Mouse (Mus musculus): ENCODE measurements at regions not wholly inside any gene's neighbourhood (a gene's known extent, or its start where the extent isn't known, plus 50 kb on each side); places are given as distances from the start of the nearest gene placed in this dataset.

DNA sequence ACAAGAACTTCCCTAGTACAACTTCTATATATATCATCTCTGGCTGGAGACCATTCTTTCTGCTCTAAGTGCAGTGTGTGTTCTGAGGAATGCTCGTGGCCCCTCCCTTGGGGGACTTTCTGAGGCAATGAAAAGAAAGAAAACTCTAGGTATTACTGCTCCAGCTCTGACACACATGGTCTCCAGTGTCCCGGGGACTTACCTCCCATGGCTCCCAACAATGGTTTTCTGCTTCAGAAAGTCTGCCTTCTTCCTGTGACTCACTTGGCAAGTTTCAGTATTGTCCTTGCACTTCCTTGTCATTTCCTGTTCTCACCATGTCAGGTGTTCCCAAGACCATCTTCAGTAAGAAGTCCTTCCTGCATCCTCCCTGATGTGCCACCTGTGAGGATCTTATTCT is 65.7 kb upstream of the Il6 start:
- no peak for DNase-seq (ENCODE audit: low spot score)
- H3K27me3 ChIP-seq (ENCODE audit: insufficient read depth, poor library complexity, severe bottlenecking), result no peaks in the 10 kb centered on the region
- no peaks in the 10 kb centered on the region for H3K9me3 ChIP-seq
- no peaks in the 10 kb centered on the region for H3K36me3 ChIP-seq
- no peak overlapping the region for H3K4me3 ChIP-seq
- H3K27ac ChIP-seq, result no peak overlapping the region
- peaks cover 14% of the 10 kb centered on the region; the same call in 1 of the 2 replicates for H3K4me1 ChIP-seq
- WGBS, result 57% methylated on average over 2 of the region's 2 CpGs

DNA sequence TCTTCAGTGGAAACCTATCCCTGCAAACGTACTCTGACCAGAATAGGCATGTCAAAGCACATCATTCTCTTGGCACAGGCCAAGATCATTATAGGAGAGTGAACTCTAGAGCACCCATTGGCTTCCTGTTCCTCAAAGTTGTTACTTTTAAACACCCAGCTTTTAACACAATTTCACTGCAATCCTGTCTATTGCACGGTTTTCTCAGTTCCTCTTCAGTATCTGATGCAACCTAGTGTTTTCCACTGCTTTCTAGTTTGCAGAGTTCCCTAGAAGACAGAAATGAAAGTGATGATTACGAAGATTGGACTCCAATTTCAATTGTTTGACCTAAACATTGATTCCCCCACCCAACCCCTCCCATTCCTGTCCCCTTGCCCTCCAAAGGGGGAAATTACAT is 64.8 kb upstream of the Il6 start:
- peaks cover 14% of the 10 kb centered on the region; the same call in 1 of the 2 replicates for H3K4me1 ChIP-seq
- H3K9me3 ChIP-seq, result no peaks in the 10 kb centered on the region
- DNase-seq (ENCODE audit: low spot score), result no peak
- 73% methylated on average over 3 of the region's 3 CpGs for WGBS
- H3K4me3 ChIP-seq, result no peak overlapping the region
- no peaks in the 10 kb centered on the region for H3K36me3 ChIP-seq
- no peak overlapping the region for H3K27ac ChIP-seq
- no peaks in the 10 kb centered on the region for H3K27me3 ChIP-seq (ENCODE audit: insufficient read depth, poor library complexity, severe bottlenecking)

DNA sequence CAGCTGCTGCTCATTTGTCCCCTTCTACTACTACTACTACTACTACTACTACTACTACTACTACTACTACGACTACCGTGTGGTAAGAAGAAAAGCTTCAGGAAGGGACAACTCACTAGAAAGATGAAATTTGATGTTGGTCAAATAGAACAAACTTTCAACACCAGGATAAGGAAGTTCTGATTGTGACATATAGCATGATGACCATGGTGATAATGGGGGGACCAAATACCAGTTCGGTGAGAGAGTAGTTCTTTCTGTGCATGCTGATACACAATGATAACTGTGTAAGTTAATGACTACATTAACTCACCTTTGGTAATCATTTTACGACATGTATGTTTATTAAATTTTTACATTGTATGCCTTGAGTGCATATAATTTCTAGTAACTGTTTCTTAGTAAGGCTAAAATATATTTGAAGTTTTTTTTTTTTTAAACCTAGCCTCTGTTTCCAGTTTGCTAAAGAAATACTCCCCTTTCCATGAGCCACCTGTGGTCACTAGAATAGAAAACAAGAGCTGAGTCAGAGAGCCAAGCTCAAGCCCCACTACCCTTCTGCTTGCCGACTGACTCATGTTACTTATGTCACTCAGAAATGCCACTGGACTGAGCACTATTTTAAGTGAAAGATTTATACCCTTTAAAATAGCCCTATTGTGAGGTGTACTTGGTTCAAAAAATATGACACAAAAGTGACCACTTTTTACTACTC is 62.3 kb upstream of the Il6 start:
- H3K36me3 ChIP-seq, result no peaks in the 10 kb centered on the region
- peaks cover 14% of the 10 kb centered on the region; the same call in 1 of the 2 replicates for H3K4me1 ChIP-seq
- H3K4me3 ChIP-seq, result no peak overlapping the region
- no peak overlapping the region for H3K27ac ChIP-seq
- no peaks in the 10 kb centered on the region for H3K27me3 ChIP-seq (ENCODE audit: insufficient read depth, poor library complexity, severe bottlenecking)
- no peaks in the 10 kb centered on the region for H3K9me3 ChIP-seq
- DNase-seq (ENCODE audit: low spot score), result no peak
- WGBS, result 82% methylated on average over 5 of the region's 5 CpGs

DNA sequence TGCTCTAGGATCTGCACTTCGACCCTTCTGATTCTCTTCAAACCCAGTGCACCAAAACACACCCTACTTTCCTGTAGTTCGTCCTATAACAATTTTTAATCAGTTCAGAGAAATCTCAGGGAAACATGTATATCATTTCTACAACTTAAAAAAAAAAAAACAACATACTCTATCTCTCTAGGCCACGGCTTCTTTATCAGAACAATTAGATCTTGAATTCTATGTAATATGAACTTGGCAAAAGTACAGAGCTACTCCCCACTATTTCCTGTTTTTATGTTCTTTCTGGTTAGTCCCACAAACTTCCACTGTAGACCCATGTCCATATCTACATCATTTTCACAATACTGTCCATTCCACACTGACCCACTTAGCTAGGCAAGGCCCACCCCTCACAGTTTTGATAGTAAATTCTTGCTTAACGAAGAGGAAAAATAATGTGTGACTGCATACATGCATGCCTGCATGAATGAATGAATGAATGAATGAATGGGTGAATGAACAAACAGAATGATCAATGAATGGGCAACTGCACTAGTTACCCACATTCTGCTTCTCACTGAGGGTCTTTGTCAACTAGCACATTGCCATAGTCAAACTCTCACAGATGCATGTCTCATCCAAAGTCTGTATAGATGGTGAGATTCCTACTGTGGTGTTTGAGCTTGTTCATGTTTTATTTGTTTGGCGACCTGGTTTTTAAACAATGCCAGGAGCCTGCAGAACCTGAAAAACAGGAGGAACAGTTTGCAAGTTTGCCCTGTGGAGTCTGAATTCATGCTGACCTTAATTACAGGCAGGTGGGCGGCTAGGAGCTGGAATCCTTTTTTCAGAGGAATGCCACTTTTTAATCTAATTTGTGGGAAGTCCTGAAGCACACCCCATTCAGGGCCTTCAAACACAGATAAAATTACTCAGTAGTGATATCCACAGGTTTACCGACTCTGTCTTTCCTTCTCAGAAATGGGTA is 61.2 kb upstream of the Il6 start:
- Histone ChIP-seq H3K27me3 (ENCODE audit: insufficient read depth, poor library complexity, severe bottlenecking) (no peaks in the 10 kb centered on the region), H3K9me3 (no peaks in the 10 kb centered on the region), H3K4me3 (no peak overlapping the region), H3K4me1 (peaks cover 10% of the 10 kb centered on the region; the same call in 1 of the 2 replicates), H3K27ac (no peak overlapping the region), H3K36me3 (no peaks in the 10 kb centered on the region)
- no peak for DNase-seq (ENCODE audit: low spot score)
- 75% methylated on average over 7 of the region's 7 CpGs for WGBS

Measured in heart, embryonic 10.5 days (tissue).